Mouse (Mus musculus): ENCODE data around the gene Zfp692.

GRCm38 (mm10) chr11:58354927-58355326 is 48.1 kb downstream of the Zfp692 start:
- TF ChIP-seq CTCF (IDR thresholded peaks at IDR 0.05; ENCODE audit: extremely low read depth, insufficient read length, insufficient replicate concordance, low read depth, low read length) (no peak), POLR2A (IDR thresholded peaks at IDR 0.05; ENCODE audit: low read depth, low read length) (no peak)
